8 mouse cellular contexts compared by ENCODE assay signal in the genomic region with DNA sequence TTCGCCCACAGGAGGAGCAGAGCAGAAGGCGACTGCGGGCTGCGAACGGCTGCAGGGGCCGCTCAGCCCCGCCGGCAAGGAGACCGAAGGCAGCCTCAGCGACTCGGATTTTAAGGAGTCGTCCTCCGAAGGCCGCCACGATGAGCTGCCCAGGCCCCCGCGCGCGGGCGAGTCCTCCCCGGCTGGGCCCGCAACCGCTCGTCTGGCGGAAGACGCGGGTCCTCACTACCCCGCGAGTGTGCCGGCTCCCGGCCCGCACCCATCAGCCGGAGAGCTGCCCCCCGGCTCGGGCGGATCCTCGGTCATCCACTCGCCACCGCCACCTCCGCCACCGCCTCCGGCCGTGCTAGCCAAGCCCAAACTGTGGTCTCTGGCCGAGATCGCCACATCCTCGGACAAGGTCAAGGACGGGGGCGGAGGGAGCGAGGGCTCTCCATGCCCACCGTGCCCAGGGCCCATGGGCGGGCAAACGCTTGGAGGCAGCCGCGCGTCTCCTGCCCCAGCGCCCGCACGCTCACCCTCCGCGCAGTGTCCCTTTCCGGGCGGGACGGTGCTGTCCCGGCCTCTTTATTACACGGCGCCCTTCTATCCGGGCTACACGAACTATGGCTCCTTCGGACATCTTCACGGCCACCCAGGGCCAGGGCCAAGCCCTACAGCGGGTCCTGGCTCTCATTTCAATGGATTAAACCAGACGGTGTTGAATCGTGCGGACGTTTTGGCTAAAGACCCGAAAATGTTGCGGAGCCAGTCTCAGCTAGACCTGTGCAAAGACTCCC. TPM values are rescaled to one million over a fixed set of nuclear protein-coding genes. Genes with fewer than 3 reads are reported as not detected.
DNase-seq lines count a peak whose midpoint lies in the region; ATAC-seq and TF ChIP-seq lines count a peak whose summit lies in the region.

No protein-coding gene starts in this region.

- H3K4me1 ChIP-seq in kidney, adult 2 months (ENCODE audit: control insufficient read depth, insufficient read depth, low read length), result no peaks in the 10 kb centered on the region
- peaks cover 74% of the 10 kb centered on the region for H3K4me1 ChIP-seq in hindbrain, embryonic 10.5 days (replicated peaks)
- H3K4me1 ChIP-seq in liver, embryonic 15.5 days (replicated peaks), result peaks cover 33% of the 10 kb centered on the region

- ATAC-seq in liver, embryonic 15.5 days (ENCODE audit: insufficient read depth), result no peak
- no peak for ATAC-seq in monocyte, adult 5-6 weeks (replicated peaks; ENCODE audit: insufficient number of reproducible peaks, low FRiP score, low TSS enrichment, poor library complexity, severe bottlenecking)
- ATAC-seq in erythroblast, adult 5-6 weeks (replicated peaks; ENCODE audit: low FRiP score, poor library complexity, severe bottlenecking), result no peak

- peak overlapping the region; percentile 25 for H3K4me2 ChIP-seq in liver, embryonic 15.5 days

- peak; percentile 23 for DNase-seq in kidney, adult 2 months
- DNase-seq in kidney, postnatal 14 days, result no peak
- DNase-seq in embryo, embryonic 10 days (ENCODE audit: low spot score), result peak; percentile 54
- peak; percentile 62 for DNase-seq in hindbrain, embryonic 10.5 days (ENCODE audit: low spot score)
- peak; percentile 1 for DNase-seq in splenic B cell, adult 2 months (ENCODE audit: low read depth, low spot score)

- TF ChIP-seq CTCF in kidney, adult 2 months (conservative IDR thresholded peaks at IDR 0.05; ENCODE audit: insufficient read depth, insufficient read length, low read depth, low read length), result no peak

- H3K36me3 ChIP-seq in kidney, adult 2 months (ENCODE audit: control insufficient read depth, insufficient read depth, low read length), result no peaks in the 10 kb centered on the region
- H3K36me3 ChIP-seq in hindbrain, embryonic 10.5 days, result peaks cover 26% of the 10 kb centered on the region
- H3K36me3 ChIP-seq in liver, embryonic 15.5 days (replicated peaks), result no peaks in the 10 kb centered on the region
- no peaks in the 10 kb centered on the region for H3K36me3 ChIP-seq in splenic B cell, adult 2 months (ENCODE audit: control insufficient read depth, insufficient read depth, low read length, poor library complexity, severe bottlenecking)

- peak overlapping the region; percentile 47 for H3K4me3 ChIP-seq in kidney, adult 2 months (ENCODE audit: insufficient read depth, low read depth, low read length)
- H3K4me3 ChIP-seq in hindbrain, embryonic 10.5 days, result peak overlapping the region; percentile 93
- H3K4me3 ChIP-seq in liver, embryonic 15.5 days (replicated peaks), result 0 out of 2 replicates have a peak overlapping the region, but pooled peaks have one; percentile 12

- 12% methylated on average over 77 of the region's 77 CpGs for WGBS in kidney, adult 2 months
- under 1% methylated on average over 77 of the region's 77 CpGs for WGBS in hindbrain, embryonic 10.5 days
- WGBS in liver, embryonic 15.5 days (ENCODE audit: insufficient replicate concordance), result under 1% methylated on average over 74 of the region's 77 CpGs

- H3K27ac ChIP-seq in kidney, adult 2 months (ENCODE audit: insufficient read depth, low read depth, low read length), result no peak overlapping the region
- H3K27ac ChIP-seq in hindbrain, embryonic 10.5 days, result peak overlapping the region; percentile 97
- no peak overlapping the region for H3K27ac ChIP-seq in liver, embryonic 15.5 days (replicated peaks)

- TF ChIP-seq POLR2A in kidney, adult 2 months (IDR thresholded peaks at IDR 0.05; ENCODE audit: low read depth, low read length), result no peak

- H3K27me3 ChIP-seq in kidney, adult 2 months (replicated peaks; ENCODE audit: control insufficient read depth, insufficient read depth, low read length), result peaks cover 10% of the 10 kb centered on the region
- peaks cover 61% of the 10 kb centered on the region for H3K27me3 ChIP-seq in hindbrain, embryonic 10.5 days (ENCODE audit: insufficient read depth, poor library complexity, severe bottlenecking)
- H3K27me3 ChIP-seq in liver, embryonic 15.5 days, result peaks cover 96% of the 10 kb centered on the region
- peaks cover 4% of the 10 kb centered on the region; the same call in 1 of the 2 replicates for H3K27me3 ChIP-seq in splenic B cell, adult 2 months (ENCODE audit: control insufficient read depth, insufficient read depth, low read length, poor library complexity, severe bottlenecking)

- no peak overlapping the region for H3K9ac ChIP-seq in liver, embryonic 15.5 days

- H3K9me3 ChIP-seq in hindbrain, embryonic 10.5 days, result no peaks in the 10 kb centered on the region
- H3K9me3 ChIP-seq in liver, embryonic 15.5 days (replicated peaks), result no peaks in the 10 kb centered on the region

RNA-seq across cellular contexts. Expression of a gene that starts 2.8 kb away (rescaled TPM):
- polyA plus RNA-seq in kidney, adult 2 months (2012; rRNA removed), result 3.1 and 5.0 TPM in 2 replicates
- 24.3 and 29.7 TPM in 2 replicates for polyA plus RNA-seq in hindbrain, embryonic 10.5 days (2016; fragmentation: Nextera tagmentation; extraction: Ambion mirVana)
- polyA plus RNA-seq in liver, embryonic 15.5 days (2015; fragmentation: Nextera tagmentation; extraction: Ambion mirVana), result 0.09 TPM in 1 of 2 replicates, not detected in the other
- total RNA-seq in monocyte, adult 5-6 weeks (2017), result not detected in 3 replicates
- total RNA-seq in erythroblast, adult 5-6 weeks (2015; ENCODE audit: low replicate concordance), result not detected in 2 replicates
- not detected in 2 replicates for total RNA-seq in erythroblast, adult 5-6 weeks (2017; ENCODE audit: low replicate concordance)

Comparison
In these comparisons a context has a peak if more than half of its experiments do, and no peak if none do; other contexts are left out.
1. H3K4me3 ChIP-seq: peak in every context shown above with its lines; median percentile 93 in hindbrain, embryonic 10.5 days; 47 in kidney, adult 2 months; 12 in liver, embryonic 15.5 days.